Mouse (Mus musculus): Measurements from ENCODE around the gene Usp35. TPM values are rescaled to one million over a fixed set of nuclear protein-coding genes. Genes with fewer than 3 reads are reported as not detected.

Gene Usp35
- polyA plus RNA-seq, 1 experiment from 2014 or later: 2.1 TPM

DNA sequence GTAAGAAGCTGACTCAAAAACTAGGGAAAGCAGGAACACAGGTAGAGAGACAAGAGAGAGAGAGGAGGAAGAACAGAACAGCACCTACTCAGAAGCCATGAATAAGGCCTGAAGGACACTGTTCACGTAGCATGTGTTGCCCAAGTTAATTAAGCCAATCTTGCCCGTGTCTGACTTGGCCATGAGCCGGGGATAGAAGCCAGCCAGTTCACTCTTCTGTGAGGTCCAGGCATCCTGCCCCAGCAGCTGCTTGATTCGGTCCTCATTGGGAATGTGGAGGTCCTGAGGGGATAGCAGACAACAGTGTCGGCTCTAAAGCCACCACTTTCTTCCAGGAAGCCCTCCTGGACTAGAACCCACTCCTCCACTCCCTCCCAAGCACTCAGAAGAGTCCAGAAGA is 17.2 kb downstream of the Usp35 start:
- DNase-seq (no peak), ATAC-seq (ENCODE audit: insufficient read depth) (no peak)
- Histone ChIP-seq H3K27ac (ENCODE audit: low read depth) (no peak overlapping the region), H3K4me2 (no peak overlapping the region), H3K36me3 (ENCODE audit: insufficient read depth) (peaks cover 19% of the 10 kb centered on the region), H3K4me1 (ENCODE audit: insufficient read depth) (no peaks in the 10 kb centered on the region), H3K4me3 (ENCODE audit: low read depth, low read length) (no peak overlapping the region), H3K9ac (no peak overlapping the region), H3K9me3 (ENCODE audit: low read depth, low read length) (no peaks in the 10 kb centered on the region), H3K27me3 (ENCODE audit: insufficient read depth, low read length) (no peaks in the 10 kb centered on the region)
- TF ChIP-seq CTCF (IDR thresholded peaks at IDR 0.05; ENCODE audit: low read depth): no peak
- WGBS: 86% methylated on average over 5 of the region's 5 CpGs

DNA sequence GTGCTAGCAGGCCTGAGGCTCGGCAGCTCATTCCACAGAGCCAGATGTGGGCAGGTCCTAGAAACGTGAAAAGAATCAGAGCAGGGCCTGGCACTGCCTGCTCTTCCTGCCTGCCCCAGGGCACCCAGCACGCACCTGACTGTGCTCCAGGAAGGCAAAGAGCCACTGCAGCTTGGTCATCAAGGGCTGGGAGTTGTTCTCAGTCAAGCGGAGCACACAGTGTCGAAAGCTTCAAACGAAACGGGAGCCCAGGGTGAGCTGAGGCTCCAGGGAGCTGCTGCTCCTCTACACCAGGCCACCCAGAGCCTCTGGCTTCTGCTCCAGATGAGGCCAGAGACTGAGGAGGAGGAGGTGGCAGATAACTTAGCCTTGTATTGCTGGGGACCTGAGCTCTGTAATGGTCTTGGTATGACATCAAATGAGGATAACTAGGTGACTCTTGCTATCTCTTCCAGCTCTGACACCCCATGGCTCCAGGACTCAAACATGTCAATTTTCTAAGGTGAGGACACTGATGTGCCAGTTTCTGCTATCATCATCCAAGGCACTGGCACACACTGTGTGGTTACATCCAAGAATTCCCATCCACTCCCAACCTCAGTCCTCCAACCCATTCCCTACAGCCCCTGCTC is 18.3 kb downstream of the Usp35 start:
- no peaks in the 10 kb centered on the region for H3K4me1 ChIP-seq (ENCODE audit: insufficient read depth)
- no peak overlapping the region for H3K4me3 ChIP-seq (ENCODE audit: low read depth, low read length)
- ATAC-seq (ENCODE audit: insufficient read depth): no peak
- WGBS: 71% methylated on average over 7 of the region's 7 CpGs
- H3K27ac ChIP-seq (ENCODE audit: low read depth): no peak overlapping the region
- H3K27me3 ChIP-seq (ENCODE audit: insufficient read depth, low read length): no peaks in the 10 kb centered on the region
- H3K36me3 ChIP-seq (ENCODE audit: insufficient read depth): peaks cover 27% of the 10 kb centered on the region
- H3K9me3 ChIP-seq (ENCODE audit: low read depth, low read length): no peaks in the 10 kb centered on the region
- TF ChIP-seq CTCF (IDR thresholded peaks at IDR 0.05; ENCODE audit: low read depth): no peak
- no peak overlapping the region for H3K4me2 ChIP-seq
- no peak for DNase-seq
- H3K9ac ChIP-seq: no peak overlapping the region

DNA sequence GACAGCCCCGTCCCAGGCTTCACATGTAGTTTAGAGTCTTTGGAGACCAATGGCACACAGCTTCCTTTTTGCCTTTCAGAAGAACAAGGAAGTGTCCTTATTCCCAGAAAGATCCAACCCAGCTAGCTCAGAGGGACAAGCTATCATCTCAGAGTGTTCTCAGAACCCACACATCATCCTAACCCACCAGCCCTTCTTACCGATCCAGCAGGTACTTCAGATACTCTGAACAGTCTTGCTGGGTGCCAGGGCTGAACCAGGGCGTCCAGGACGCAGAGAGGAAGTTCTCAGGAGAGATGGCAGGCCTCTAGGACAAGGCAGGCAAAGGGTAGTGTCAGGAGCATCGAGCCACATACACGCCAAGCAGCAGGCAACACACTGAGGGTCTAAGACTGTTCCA is 19.0 kb downstream of the Usp35 start:
- peaks cover 32% of the 10 kb centered on the region for H3K36me3 ChIP-seq (ENCODE audit: insufficient read depth)
- 82% methylated on average over 6 of the region's 6 CpGs for WGBS
- no peak overlapping the region for H3K4me2 ChIP-seq
- no peak for ATAC-seq (ENCODE audit: insufficient read depth)
- no peak overlapping the region for H3K27ac ChIP-seq (ENCODE audit: low read depth)
- no peak overlapping the region for H3K9ac ChIP-seq
- DNase-seq: no peak
- no peaks in the 10 kb centered on the region for H3K27me3 ChIP-seq (ENCODE audit: insufficient read depth, low read length)
- H3K4me1 ChIP-seq (ENCODE audit: insufficient read depth): no peaks in the 10 kb centered on the region
- H3K4me3 ChIP-seq (ENCODE audit: low read depth, low read length): no peak overlapping the region
- TF ChIP-seq CTCF (IDR thresholded peaks at IDR 0.05; ENCODE audit: low read depth): no peak
- H3K9me3 ChIP-seq (ENCODE audit: low read depth, low read length): no peaks in the 10 kb centered on the region

DNA sequence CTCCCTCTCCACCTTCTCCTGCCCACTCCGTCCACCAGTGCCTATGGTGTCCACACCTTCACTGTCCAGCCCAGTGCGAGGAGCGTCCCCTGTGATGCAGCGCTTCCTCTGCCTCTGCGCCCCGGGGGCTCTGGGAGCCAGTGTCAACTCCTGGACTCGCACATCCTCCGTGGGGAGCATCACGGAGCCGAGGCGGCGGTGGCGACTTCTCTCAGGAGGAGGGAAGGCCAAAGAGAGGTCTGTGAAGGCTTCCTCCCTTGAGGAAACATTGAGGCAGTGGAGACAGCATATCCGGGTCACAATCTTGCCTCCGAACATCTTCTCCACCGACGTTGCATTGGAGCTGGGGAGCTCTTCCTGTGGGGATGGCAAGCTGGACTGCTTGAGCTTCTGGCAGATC is 19.6 kb downstream of the Usp35 start:
- Histone ChIP-seq H3K27me3 (ENCODE audit: insufficient read depth, low read length) (no peaks in the 10 kb centered on the region), H3K9me3 (ENCODE audit: low read depth, low read length) (no peaks in the 10 kb centered on the region), H3K4me1 (ENCODE audit: insufficient read depth) (no peaks in the 10 kb centered on the region), H3K27ac (ENCODE audit: low read depth) (no peak overlapping the region), H3K4me2 (no peak overlapping the region), H3K36me3 (ENCODE audit: insufficient read depth) (peaks cover 36% of the 10 kb centered on the region), H3K9ac (no peak overlapping the region), H3K4me3 (ENCODE audit: low read depth, low read length) (no peak overlapping the region)
- no peak for TF ChIP-seq CTCF (IDR thresholded peaks at IDR 0.05; ENCODE audit: low read depth)
- ATAC-seq (ENCODE audit: insufficient read depth) (no peak), DNase-seq (no peak)
- 85% methylated on average over 17 of the region's 17 CpGs for WGBS

DNA sequence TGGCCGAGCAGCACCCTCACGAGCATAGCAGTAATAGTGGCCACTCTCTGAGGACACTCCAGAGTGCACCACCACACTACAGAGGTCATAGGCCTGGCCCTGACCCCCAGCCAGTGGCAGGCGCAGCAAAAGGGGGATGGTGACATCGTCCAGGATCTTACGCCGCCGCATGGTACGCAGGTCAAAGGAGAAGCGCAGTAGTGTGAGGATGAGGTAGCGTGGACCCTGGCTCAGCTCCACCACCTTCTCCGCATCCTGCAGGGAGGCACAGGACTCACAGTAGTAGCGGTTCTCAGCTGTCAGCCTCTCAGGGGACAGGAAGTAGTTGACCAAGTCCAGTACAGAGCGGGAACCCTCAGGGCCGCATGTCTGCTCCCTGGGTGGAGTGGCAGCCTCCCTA is 20.2 kb downstream of the Usp35 start:
- H3K4me2 ChIP-seq: no peak overlapping the region
- no peaks in the 10 kb centered on the region for H3K4me1 ChIP-seq (ENCODE audit: insufficient read depth)
- TF ChIP-seq CTCF (IDR thresholded peaks at IDR 0.05; ENCODE audit: low read depth): no peak
- H3K9ac ChIP-seq: no peak overlapping the region
- 86% methylated on average over 14 of the region's 14 CpGs for WGBS
- DNase-seq (no peak), ATAC-seq (ENCODE audit: insufficient read depth) (no peak)
- no peaks in the 10 kb centered on the region for H3K9me3 ChIP-seq (ENCODE audit: low read depth, low read length)
- H3K4me3 ChIP-seq (ENCODE audit: low read depth, low read length): no peak overlapping the region
- no peaks in the 10 kb centered on the region for H3K27me3 ChIP-seq (ENCODE audit: insufficient read depth, low read length)
- H3K36me3 ChIP-seq (ENCODE audit: insufficient read depth): peaks cover 36% of the 10 kb centered on the region
- no peak overlapping the region for H3K27ac ChIP-seq (ENCODE audit: low read depth)

DNA sequence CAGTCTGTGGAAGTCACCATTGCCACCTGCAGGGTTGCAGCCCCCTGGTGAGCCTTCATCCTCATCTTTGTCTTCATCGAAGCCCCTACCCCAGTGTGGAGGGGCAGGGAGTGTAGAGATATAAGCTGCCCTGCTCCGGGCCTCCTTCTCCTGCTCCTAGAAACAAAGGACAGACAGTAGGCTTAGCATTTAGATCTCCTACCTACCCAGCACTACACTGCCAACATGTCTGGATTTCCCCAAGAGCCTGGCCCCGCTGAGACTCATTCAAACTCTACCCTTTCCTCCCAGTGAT is 21.5 kb downstream of the Usp35 start:
- no peak overlapping the region for H3K27ac ChIP-seq (ENCODE audit: low read depth)
- no peak overlapping the region for H3K4me2 ChIP-seq
- 86% methylated on average over 3 of the region's 3 CpGs for WGBS
- no peak overlapping the region for H3K4me3 ChIP-seq (ENCODE audit: low read depth, low read length)
- no peak for TF ChIP-seq CTCF (IDR thresholded peaks at IDR 0.05; ENCODE audit: low read depth)
- ATAC-seq (ENCODE audit: insufficient read depth) (no peak), DNase-seq (no peak)
- no peaks in the 10 kb centered on the region for H3K4me1 ChIP-seq (ENCODE audit: insufficient read depth)
- H3K36me3 ChIP-seq (ENCODE audit: insufficient read depth): peaks cover 36% of the 10 kb centered on the region
- H3K9me3 ChIP-seq (ENCODE audit: low read depth, low read length): no peaks in the 10 kb centered on the region
- no peak overlapping the region for H3K9ac ChIP-seq
- H3K27me3 ChIP-seq (ENCODE audit: insufficient read depth, low read length): no peaks in the 10 kb centered on the region

DNA sequence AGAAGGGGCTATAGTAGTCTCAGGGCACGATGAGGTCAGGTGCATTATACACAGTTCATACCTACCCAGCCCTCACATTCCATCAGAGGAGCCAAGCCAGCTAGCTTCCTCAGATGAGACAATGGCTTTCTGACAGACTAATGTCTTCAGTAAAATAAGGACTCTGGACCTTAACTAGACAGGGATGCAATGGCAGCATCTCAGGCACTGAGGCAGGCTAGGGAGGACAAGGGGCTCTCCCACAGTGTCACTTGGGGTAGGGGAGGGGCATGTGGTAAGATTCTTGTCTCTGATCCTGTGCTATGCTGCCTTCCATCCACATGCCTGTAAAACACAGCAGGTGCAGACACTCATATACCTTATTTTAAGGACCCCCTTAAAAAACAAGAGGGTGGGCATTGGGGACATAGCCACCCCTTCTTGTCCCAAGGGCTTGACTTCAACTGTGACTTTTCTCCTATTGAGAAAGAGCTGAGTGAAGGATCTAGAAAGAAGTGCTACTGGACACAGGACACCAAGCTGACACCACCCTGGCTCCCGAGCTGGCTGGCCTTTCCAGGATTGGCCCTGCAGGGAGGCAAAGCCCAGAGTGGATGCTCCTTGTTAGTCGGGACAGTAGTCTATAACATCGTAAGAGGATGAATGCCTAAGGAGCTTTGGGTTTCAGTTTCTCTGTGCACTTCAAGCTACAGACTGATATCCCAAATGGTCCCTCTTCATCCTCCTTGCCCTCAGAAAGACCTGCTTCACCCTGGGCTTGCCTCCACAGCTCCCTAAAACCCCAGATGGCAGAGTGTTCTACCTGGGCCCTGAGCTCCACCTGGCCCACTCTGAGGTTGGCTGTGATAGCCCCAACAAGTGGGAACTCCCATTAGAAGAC is 22.1 kb downstream of the Usp35 start:
- no peak for TF ChIP-seq CTCF (IDR thresholded peaks at IDR 0.05; ENCODE audit: low read depth)
- Histone ChIP-seq H3K4me2 (no peak overlapping the region), H3K9ac (no peak overlapping the region), H3K27me3 (ENCODE audit: insufficient read depth, low read length) (no peaks in the 10 kb centered on the region), H3K27ac (ENCODE audit: low read depth) (no peak overlapping the region), H3K36me3 (ENCODE audit: insufficient read depth) (peaks cover 37% of the 10 kb centered on the region), H3K9me3 (ENCODE audit: low read depth, low read length) (no peaks in the 10 kb centered on the region), H3K4me3 (ENCODE audit: low read depth, low read length) (no peak overlapping the region), H3K4me1 (ENCODE audit: insufficient read depth) (no peaks in the 10 kb centered on the region)
- DNase-seq (no peak), ATAC-seq (ENCODE audit: insufficient read depth) (no peak)
- WGBS: 84% methylated on average over 4 of the region's 4 CpGs
